Mouse (Mus musculus) gastrocnemius, postnatal 4 days (tissue): ENCODE measurements around the gene Serinc2. TPM values are rescaled to one million over a fixed set of nuclear protein-coding genes. Genes with fewer than 3 reads are reported as not detected.

ENCODE experiments used
- DNase-seq, 2 experiments: peaks; one replicate each; pipeline ENCODE4 v3.0.0; 2021 to 2022; ENCODE audit warnings: low spot score in 2 of 2, mixed read lengths in 2 of 2
- long read RNA-seq, 2 experiments: library from polyadenylated mRNA; stranded (forward); transcript quantifications; one replicate each; pipeline ENCODE4 v2.0.0; 2021
- total RNA-seq, 2 experiments: library from RNA; stranded (reverse); gene quantifications; 2 replicates each; pipeline ENCODE4 v1.2.3; 2021

Serinc2 gene
- 10 to 100 TPM; 43.2 to 53.4 TPM for total RNA-seq
- long read RNA-seq, experiment 1, transcript Serinc2-202 (11 exons, 1,452 nt), result minor isoform, 7 of 122 reads
- long read RNA-seq, experiment 1, transcript Serinc2-201 (10 exons, 1,878 nt), result major isoform, 74 of 122 reads
- long read RNA-seq, experiment 1, transcript Serinc2-203 (10 exons, 1,881 nt), result minor isoform, 26 of 122 reads
- long read RNA-seq, experiment 1, partial matches to known transcripts, result 5 of 122 reads
- long read RNA-seq, experiment 1, other reads (novel, unspliced or antisense), result 10 of 122 reads
- long read RNA-seq, experiment 2, transcript Serinc2-201 (10 exons, 1,878 nt), result major isoform, 78 of 128 reads
- long read RNA-seq, experiment 2, transcript Serinc2-203 (10 exons, 1,881 nt), result minor isoform, 30 of 128 reads
- long read RNA-seq, experiment 2, partial matches to known transcripts, result 4 of 128 reads
- long read RNA-seq, experiment 2, other reads (novel, unspliced or antisense), result 16 of 128 reads

GRCm38 (mm10) chr4:130279105-130279504, at the start of gene Serinc2:
Gene Serinc2, minus strand, starts transcription at chr4:130279205.
- no peak for DNase-seq

- no peak for DNase-seq
These were observed 48.4 kb upstream of the Serinc2 start for GRCm38 (mm10) chr4:130327366-130327765.

GRCm38 (mm10) chr4:130325446-130325845, 46.4 kb upstream of the Serinc2 start:
- DNase-seq, result no peak

- no peak for DNase-seq
These were observed 44.6 kb upstream of the Serinc2 start for GRCm38 (mm10) chr4:130323607-130324006.

GRCm38 (mm10) chr4:130323165-130323564, 44.2 kb upstream of the Serinc2 start:
- no peak for DNase-seq

GRCm38 (mm10) chr4:130322567-130322966, 43.6 kb upstream of the Serinc2 start:
- no peak for DNase-seq

GRCm38 (mm10) chr4:130321640-130322039, 42.6 kb upstream of the Serinc2 start:
- DNase-seq, result no peak

GRCm38 (mm10) chr4:130319564-130319963, 40.6 kb upstream of the Serinc2 start:
- no peak for DNase-seq

GRCm38 (mm10) chr4:130318122-130318521, 39.1 kb upstream of the Serinc2 start:
- no peak for DNase-seq

GRCm38 (mm10) chr4:130316691-130317090, 37.7 kb upstream of the Serinc2 start:
- DNase-seq, result no peak

- DNase-seq, result no peak
These were observed 36.9 kb upstream of the Serinc2 start for GRCm38 (mm10) chr4:130315771-130316527.

GRCm38 (mm10) chr4:130313552-130313951, 34.5 kb upstream of the Serinc2 start:
- no peak for DNase-seq

GRCm38 (mm10) chr4:130312526-130312925, 33.5 kb upstream of the Serinc2 start:
- no peak for DNase-seq

GRCm38 (mm10) chr4:130309254-130309653, 30.2 kb upstream of the Serinc2 start:
- DNase-seq, result no peak

- peak in 1 of 2 experiments; percentile 49 for DNase-seq
These were observed 29.5 kb upstream of the Serinc2 start, which contains the start of the genes Fabp3 and Gm10570 for GRCm38 (mm10) chr4:130308231-130309081. Gene Fabp3, plus strand, starts transcription at chr4:130308595. Gene Gm10570, minus strand, starts transcription at chr4:130308674.

GRCm38 (mm10) chr4:130307851-130308230, 28.8 kb upstream of the Serinc2 start:
- peak in 1 of 2 experiments; percentile 40 for DNase-seq

- peak in 1 of 2 experiments; percentile 33 for DNase-seq
These were observed 28.0 kb upstream of the Serinc2 start for GRCm38 (mm10) chr4:130306796-130307630.

- no peak for DNase-seq
These were observed 25.7 kb upstream of the Serinc2 start for GRCm38 (mm10) chr4:130304746-130305145.

GRCm38 (mm10) chr4:130302285-130302870, 23.4 kb upstream of the Serinc2 start:
- DNase-seq, result no peak

- no peak for DNase-seq
These were observed 20.6 kb upstream of the Serinc2 start for GRCm38 (mm10) chr4:130299629-130300018.
